Mouse (Mus musculus) MEL (cell line): Measurements from ENCODE around the gene Tpm1. TPM values are rescaled to one million over a fixed set of nuclear protein-coding genes. Genes with fewer than 3 reads are reported as not detected.

Experiments used
- DNase-seq: peaks from one replicate; pipeline ENCODE4 v3.0.0; 2011; ENCODE audit warnings: low read depth, low spot score
- H3K27ac ChIP-seq: 2 replicates; pipeline ENCODE4 v1.5.1; 2012; ENCODE audit warnings: low read depth, mild to moderate bottlenecking, control low read depth, low read length, moderate library complexity; ENCODE audit not compliant: control insufficient read depth
- H3K27me3 ChIP-seq, 2 experiments: fragments of 150-350 bp in 1 of 2; sonication (generic) in 1 of 2; 2 replicates each; pipeline ENCODE4 v1.6.1; 2012; ENCODE audit warnings: low read length in 2 of 2, mild to moderate bottlenecking in 2 of 2, improper control_type of control experiment in 1 of 2, moderate library complexity in 1 of 2; ENCODE audit not compliant: insufficient read depth in 2 of 2, control insufficient read depth in 1 of 2
- H3K36me3 ChIP-seq, 2 experiments: 2 replicates each; pipeline ENCODE4 v1.6.1; 2012 to 2014; ENCODE audit warnings: low read length in 2 of 2, improper control_type of control experiment in 1 of 2, inconsistent platforms in 1 of 2, mild to moderate bottlenecking in 1 of 2; ENCODE audit not compliant: insufficient read depth in 2 of 2, control insufficient read depth in 1 of 2
- H3K4me1 ChIP-seq, 2 experiments: fragments of 150-350 bp in 1 of 2; sonication (generic) in 1 of 2; 2 replicates each; pipeline ENCODE4 v1.6.1; 2012; ENCODE audit warnings: low read length in 2 of 2, improper control_type of control experiment in 1 of 2, mild to moderate bottlenecking in 1 of 2; ENCODE audit not compliant: insufficient read depth in 2 of 2, control insufficient read depth in 1 of 2
- H3K4me3 ChIP-seq, 2 experiments: fragments of 150-350 bp in 1 of 2; sonication (generic) in 1 of 2; 2 replicates each; pipeline ENCODE4 v1.5.1; 2012; ENCODE audit warnings: low read depth in 2 of 2, low read length in 2 of 2, mild to moderate bottlenecking in 2 of 2, moderate library complexity in 2 of 2, control low read depth in 1 of 2, improper control_type of control experiment in 1 of 2; ENCODE audit not compliant: control insufficient read depth in 1 of 2, insufficient read depth in 1 of 2
- H3K79me2 ChIP-seq: 2 replicates; pipeline ENCODE4 v1.6.1; 2012; ENCODE audit warnings: mild to moderate bottlenecking, low read length, moderate library complexity; ENCODE audit not compliant: control insufficient read depth, poor library complexity, insufficient read depth
- H3K9ac ChIP-seq: 2 replicates; pipeline ENCODE4 v1.6.1; 2012; ENCODE audit warnings: low read depth, mild to moderate bottlenecking, control low read depth, low read length, moderate library complexity; ENCODE audit not compliant: control insufficient read depth, poor library complexity, severe bottlenecking
- H3K9me3 ChIP-seq: fragments of 150-350 bp; sonication (generic); replicated peaks from 2 replicates; pipeline ENCODE4 v1.6.1; 2012; ENCODE audit warnings: mild to moderate bottlenecking, low read length, improper control_type of control experiment, moderate library complexity; ENCODE audit not compliant: insufficient read depth
- BHLHE40 ChIP-seq: IDR thresholded peaks from 2 replicates; pipeline ENCODE4 v1.6.1; 2012; ENCODE audit warnings: low read depth, mild to moderate bottlenecking, inconsistent platforms, low read length, improper control_type of control experiment, borderline replicate concordance
- E2F4 ChIP-seq: IDR thresholded peaks from 2 replicates; pipeline ENCODE4 v1.6.1; 2011; ENCODE audit warnings: low read depth, low read length, improper control_type of control experiment, borderline replicate concordance
- EP300 ChIP-seq, 2 experiments: IDR thresholded peaks; 2 replicates each; pipeline ENCODE4 v1.6.1; 2011; ENCODE audit warnings: improper control_type of control experiment in 2 of 2, low read length in 2 of 2, low read depth in 1 of 2, mild to moderate bottlenecking in 1 of 2
- ETS1 ChIP-seq: IDR thresholded peaks from 2 replicates; pipeline ENCODE4 v1.6.1; 2012; ENCODE audit warnings: low read depth, mild to moderate bottlenecking, inconsistent platforms, low read length, improper control_type of control experiment, moderate library complexity
- GATA1 ChIP-seq: IDR thresholded peaks from 2 replicates; pipeline ENCODE4 v1.6.1; 2011; ENCODE audit warnings: low read depth, low read length, improper control_type of control experiment
- HCFC1 ChIP-seq: IDR thresholded peaks from 2 replicates; pipeline ENCODE4 v1.6.1; 2012; ENCODE audit warnings: low read depth, mild to moderate bottlenecking, inconsistent platforms, low read length, improper control_type of control experiment, moderate library complexity
- KAT2A ChIP-seq: conservative IDR thresholded peaks from 2 replicates; pipeline ENCODE4 v1.6.1; 2012; ENCODE audit warnings: low read depth, low read length, improper control_type of control experiment, inconsistent platforms
- MEF2A ChIP-seq: IDR thresholded peaks from 2 replicates; pipeline ENCODE4 v1.6.1; 2014; ENCODE audit warnings: low read depth, mild to moderate bottlenecking, inconsistent platforms, low read length, improper control_type of control experiment; ENCODE audit not compliant: poor library complexity, insufficient replicate concordance, severe bottlenecking; ENCODE audit errors: extremely low read depth
- MXI1 ChIP-seq: IDR thresholded peaks from 2 replicates; pipeline ENCODE4 v1.6.1; 2011; ENCODE audit warnings: mild to moderate bottlenecking, low read depth, low read length, improper control_type of control experiment
- MYB ChIP-seq: IDR thresholded peaks from 2 replicates; pipeline ENCODE4 v1.6.1; 2011; ENCODE audit warnings: mild to moderate bottlenecking, low read depth, low read length, improper control_type of control experiment
- MYC ChIP-seq: IDR thresholded peaks from 2 replicates; pipeline ENCODE4 v1.6.1; 2011; ENCODE audit warnings: low read depth, mild to moderate bottlenecking, low read length, improper control_type of control experiment, moderate library complexity
- NRF1 ChIP-seq: IDR thresholded peaks from 2 replicates; pipeline ENCODE4 v1.6.1; 2014; ENCODE audit warnings: low read depth, mild to moderate bottlenecking, inconsistent platforms, low read length, improper control_type of control experiment, moderate library complexity; ENCODE audit not compliant: poor library complexity, insufficient read depth, severe bottlenecking
- POLR2AphosphoS2 ChIP-seq: IDR thresholded peaks from 2 replicates; pipeline ENCODE4 v1.6.1; 2011; ENCODE audit warnings: low read length, improper control_type of control experiment
- POLR2AphosphoS5 ChIP-seq: IDR thresholded peaks from 2 replicates; pipeline ENCODE4 v1.6.1; 2012; ENCODE audit warnings: low read depth, borderline replicate concordance, mild to moderate bottlenecking, inconsistent platforms, low read length, moderate library complexity, mixed read lengths
- SIN3A ChIP-seq: IDR thresholded peaks from 2 replicates; pipeline ENCODE4 v1.6.1; 2012; ENCODE audit warnings: low read length, improper control_type of control experiment, inconsistent platforms
- TAL1 ChIP-seq: IDR thresholded peaks from 2 replicates; pipeline ENCODE4 v1.6.1; 2012; ENCODE audit warnings: mild to moderate bottlenecking, inconsistent platforms, low read length, moderate library complexity, mixed read lengths
- TCF12 ChIP-seq: IDR thresholded peaks from 2 replicates; pipeline ENCODE4 v1.6.1; 2014; ENCODE audit warnings: low read depth, mild to moderate bottlenecking, inconsistent platforms, low read length, improper control_type of control experiment, moderate library complexity
- polyA plus RNA-seq, 2 experiments: library from polyadenylated mRNA; stranded (reverse) in 1 of 2; unstranded in 1 of 2; fragments of >175 nt in 1 of 2; fragments of >200 nt in 1 of 2; gene quantifications; 2 replicates each; pipeline versions ENCODE4 v1.2.1 to v1.2.4; 2012; ENCODE audit warnings: low replicate concordance in 2 of 2, low read depth in 1 of 2; ENCODE audit not compliant: insufficient read length in 2 of 2, insufficient read depth in 1 of 2, missing spikeins in 1 of 2
- total RNA-seq: library from RNA; depleted of rRNA; stranded (reverse); fragments of 300-350 nt; gene quantifications from 2 replicates; pipeline ENCODE4 v1.2.3, GENCODE M21; 2012

Gene Tpm1
- total and polyA plus RNA-seq, 3 experiments = 38.2 to 113 TPM; not detected in 1

DNA sequence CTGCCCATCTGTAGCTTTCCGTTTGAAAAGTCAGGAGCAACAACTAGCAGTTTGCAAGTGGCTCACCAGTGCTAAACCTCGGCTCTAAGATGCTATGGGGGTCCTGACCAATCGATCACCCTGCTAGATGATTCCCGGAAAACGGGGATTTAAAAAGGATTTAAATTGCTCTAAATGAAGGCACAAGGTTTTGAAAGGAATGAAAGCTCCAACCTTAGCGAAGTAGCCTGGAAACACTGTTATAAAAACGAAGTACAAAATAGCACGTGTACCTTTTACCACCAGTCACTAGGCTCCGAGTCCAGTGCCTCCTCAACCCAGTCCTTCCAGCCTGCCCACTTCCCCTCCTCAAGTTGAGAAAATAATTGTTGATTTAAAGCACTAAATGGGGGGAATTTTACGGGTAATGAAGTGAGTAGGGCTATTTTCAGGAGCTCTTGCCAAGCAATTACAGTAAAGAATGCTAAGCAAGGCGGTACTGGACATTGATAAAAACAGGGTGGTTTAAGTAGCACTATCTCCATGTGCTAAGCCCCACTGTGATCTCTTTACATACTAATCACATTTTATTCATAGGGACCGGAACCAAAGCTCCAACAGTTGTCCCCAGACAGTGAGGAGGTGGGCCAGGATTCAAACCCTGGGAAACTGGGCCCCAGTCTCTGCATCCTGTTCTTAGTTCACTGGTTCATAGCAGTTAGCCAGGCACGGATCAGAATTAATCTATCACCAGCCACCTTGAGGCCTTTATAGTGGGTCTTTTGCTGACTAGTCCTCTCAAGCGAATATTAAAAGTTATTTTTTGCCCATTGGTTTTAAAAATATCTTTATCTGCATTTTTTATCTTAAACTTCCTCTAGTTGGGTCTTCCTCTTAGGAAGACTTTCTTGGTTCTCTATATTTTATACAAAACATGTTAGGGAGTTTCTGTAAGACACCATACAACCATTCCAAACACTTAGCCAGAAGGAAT lies 7.1 kb downstream of the Tpm1 start:
- H3K27me3 ChIP-seq = no peaks in the 10 kb centered on the region
- H3K4me3 ChIP-seq = peak overlapping the region; percentile 58 to 74
- H3K27ac ChIP-seq = peak overlapping the region; percentile 89
- H3K9me3 ChIP-seq = no peaks in the 10 kb centered on the region
- peaks cover 44% of the 10 kb centered on the region for H3K79me2 ChIP-seq
- peak overlapping the region; percentile 78 for H3K9ac ChIP-seq
- H3K4me1 ChIP-seq = peaks cover 22 to 34% of the 10 kb centered on the region in 2 experiments
- DNase-seq = peak; percentile 59
- TF ChIP-seq BHLHE40 (no peak), POLR2AphosphoS5 (no peak), MXI1 (peak; percentile 55), MEF2A (peak; percentile 82; the same call in 1 of the 2 replicates), SIN3A (peak; percentile 39; the same call in 1 of the 2 replicates), ETS1 (0 out of 2 replicates have a peak, but pooled peaks have one; percentile 29), POLR2AphosphoS2 (no peak), NRF1 (no peak), MYB (no peak), TCF12 (0 out of 2 replicates have a peak, but pooled peaks have one; percentile 10), HCFC1 (0 out of 2 replicates have a peak, but pooled peaks have one; percentile 17), EP300 (IDR thresholded peaks at IDR 0.05; ENCODE audit: low read depth in 1 of 2, low read length in 2 of 2) (peak in 1 of 2 experiments; percentile 43; a peak in 2 of 4 replicates), E2F4 (no peak), MYC (0 out of 2 replicates have a peak, but pooled peaks have one; percentile 67), TAL1 (peak; percentile 60), GATA1 (peak; percentile 50), KAT2A (no peak)
- H3K36me3 ChIP-seq = peaks cover 0 to 40% of the 10 kb centered on the region in 2 experiments; a peak in 2 of 4 replicates
